Mouse (Mus musculus) CH12.LX (cell line): ENCODE results near the gene Tmem231.

Source experiments
- CTCF ChIP-seq, 2 experiments: IDR thresholded peaks in 1 of 2; conservative IDR thresholded peaks in 1 of 2; 2 replicates each; pipeline ENCODE4 v1.5.1; 2011 to 2012; ENCODE audit warnings: low read depth in 2 of 2, low read length in 2 of 2, improper control_type of control experiment in 1 of 2, inconsistent platforms in 1 of 2, mild to moderate bottlenecking in 1 of 2, moderate library complexity in 1 of 2
- POLR2A ChIP-seq: IDR thresholded peaks from 2 replicates; pipeline ENCODE4 v1.6.1; 2011; ENCODE audit warnings: low read depth, mild to moderate bottlenecking, improper control_type of control experiment, low read length
- RCOR1 ChIP-seq: conservative IDR thresholded peaks from 2 replicates; pipeline ENCODE4 v1.6.1; 2012; ENCODE audit warnings: low read depth, mild to moderate bottlenecking, inconsistent platforms, low read length, improper control_type of control experiment

- TF ChIP-seq CTCF (conservative IDR thresholded peaks at IDR 0.05 in 1 of 2, IDR thresholded peaks at IDR 0.05 in 1 of 2; ENCODE audit: low read depth in 2 of 2, low read length in 2 of 2) (no peak), POLR2A (no peak), RCOR1 (no peak)
Measured at GRCm38 (mm10) chr8:111960591-111961321, 27.1 kb upstream of the Tmem231 start.
